Mouse (Mus musculus) MEL (cell line): ENCODE measurements around the gene Cbx3. TPM values are rescaled to one million over a fixed set of nuclear protein-coding genes. Genes with fewer than 3 reads are reported as not detected.

Experiments used
- DNase-seq: peaks from one replicate; pipeline ENCODE4 v3.0.0; 2011; ENCODE audit warnings: low read depth, low spot score
- H3K27ac ChIP-seq: 2 replicates; pipeline ENCODE4 v1.5.1; 2012; ENCODE audit warnings: low read depth, mild to moderate bottlenecking, control low read depth, low read length, moderate library complexity; ENCODE audit not compliant: control insufficient read depth
- H3K27me3 ChIP-seq, 2 experiments: fragments of 150-350 bp in 1 of 2; sonication (generic) in 1 of 2; 2 replicates each; pipeline ENCODE4 v1.6.1; 2012; ENCODE audit warnings: low read length in 2 of 2, mild to moderate bottlenecking in 2 of 2, improper control_type of control experiment in 1 of 2, moderate library complexity in 1 of 2; ENCODE audit not compliant: insufficient read depth in 2 of 2, control insufficient read depth in 1 of 2
- H3K36me3 ChIP-seq, 2 experiments: 2 replicates each; pipeline ENCODE4 v1.6.1; 2012 to 2014; ENCODE audit warnings: low read length in 2 of 2, improper control_type of control experiment in 1 of 2, inconsistent platforms in 1 of 2, mild to moderate bottlenecking in 1 of 2; ENCODE audit not compliant: insufficient read depth in 2 of 2, control insufficient read depth in 1 of 2
- H3K4me1 ChIP-seq, 2 experiments: fragments of 150-350 bp in 1 of 2; sonication (generic) in 1 of 2; 2 replicates each; pipeline ENCODE4 v1.6.1; 2012; ENCODE audit warnings: low read length in 2 of 2, improper control_type of control experiment in 1 of 2, mild to moderate bottlenecking in 1 of 2; ENCODE audit not compliant: insufficient read depth in 2 of 2, control insufficient read depth in 1 of 2
- H3K4me3 ChIP-seq, 2 experiments: fragments of 150-350 bp in 1 of 2; sonication (generic) in 1 of 2; 2 replicates each; pipeline ENCODE4 v1.5.1; 2012; ENCODE audit warnings: low read depth in 2 of 2, low read length in 2 of 2, mild to moderate bottlenecking in 2 of 2, moderate library complexity in 2 of 2, control low read depth in 1 of 2, improper control_type of control experiment in 1 of 2; ENCODE audit not compliant: control insufficient read depth in 1 of 2, insufficient read depth in 1 of 2
- H3K79me2 ChIP-seq: 2 replicates; pipeline ENCODE4 v1.6.1; 2012; ENCODE audit warnings: mild to moderate bottlenecking, low read length, moderate library complexity; ENCODE audit not compliant: control insufficient read depth, poor library complexity, insufficient read depth
- H3K9ac ChIP-seq: 2 replicates; pipeline ENCODE4 v1.6.1; 2012; ENCODE audit warnings: low read depth, mild to moderate bottlenecking, control low read depth, low read length, moderate library complexity; ENCODE audit not compliant: control insufficient read depth, poor library complexity, severe bottlenecking
- H3K9me3 ChIP-seq: fragments of 150-350 bp; sonication (generic); replicated peaks from 2 replicates; pipeline ENCODE4 v1.6.1; 2012; ENCODE audit warnings: mild to moderate bottlenecking, low read length, improper control_type of control experiment, moderate library complexity; ENCODE audit not compliant: insufficient read depth
- CHD1 ChIP-seq: IDR thresholded peaks from 2 replicates; pipeline ENCODE4 v1.6.1; 2012; ENCODE audit warnings: low read depth, mild to moderate bottlenecking, inconsistent platforms, low read length, improper control_type of control experiment
- CHD2 ChIP-seq: IDR thresholded peaks from 2 replicates; pipeline ENCODE4 v1.6.1; 2011; ENCODE audit warnings: low read length, improper control_type of control experiment
- E2F4 ChIP-seq: IDR thresholded peaks from 2 replicates; pipeline ENCODE4 v1.6.1; 2011; ENCODE audit warnings: low read depth, low read length, improper control_type of control experiment, borderline replicate concordance
- EP300 ChIP-seq, 2 experiments: IDR thresholded peaks; 2 replicates each; pipeline ENCODE4 v1.6.1; 2011; ENCODE audit warnings: improper control_type of control experiment in 2 of 2, low read length in 2 of 2, low read depth in 1 of 2, mild to moderate bottlenecking in 1 of 2
- GABPA ChIP-seq: IDR thresholded peaks from 2 replicates; pipeline ENCODE4 v1.6.1; 2012; ENCODE audit warnings: low read depth, mild to moderate bottlenecking, inconsistent platforms, low read length, improper control_type of control experiment, moderate library complexity
- GATA1 ChIP-seq: IDR thresholded peaks from 2 replicates; pipeline ENCODE4 v1.6.1; 2011; ENCODE audit warnings: low read depth, low read length, improper control_type of control experiment
- HCFC1 ChIP-seq: IDR thresholded peaks from 2 replicates; pipeline ENCODE4 v1.6.1; 2012; ENCODE audit warnings: low read depth, mild to moderate bottlenecking, inconsistent platforms, low read length, improper control_type of control experiment, moderate library complexity
- KAT2A ChIP-seq: conservative IDR thresholded peaks from 2 replicates; pipeline ENCODE4 v1.6.1; 2012; ENCODE audit warnings: low read depth, low read length, improper control_type of control experiment, inconsistent platforms
- MAX ChIP-seq: IDR thresholded peaks from 2 replicates; pipeline ENCODE4 v1.6.1; 2011; ENCODE audit warnings: low read length, improper control_type of control experiment
- MAZ ChIP-seq: IDR thresholded peaks from 2 replicates; pipeline ENCODE4 v1.6.1; 2012; ENCODE audit warnings: low read depth, mild to moderate bottlenecking, inconsistent platforms, low read length, improper control_type of control experiment
- MEF2A ChIP-seq: IDR thresholded peaks from 2 replicates; pipeline ENCODE4 v1.6.1; 2014; ENCODE audit warnings: low read depth, mild to moderate bottlenecking, inconsistent platforms, low read length, improper control_type of control experiment; ENCODE audit not compliant: poor library complexity, insufficient replicate concordance, severe bottlenecking; ENCODE audit errors: extremely low read depth
- MXI1 ChIP-seq: IDR thresholded peaks from 2 replicates; pipeline ENCODE4 v1.6.1; 2011; ENCODE audit warnings: mild to moderate bottlenecking, low read depth, low read length, improper control_type of control experiment
- MYB ChIP-seq: IDR thresholded peaks from 2 replicates; pipeline ENCODE4 v1.6.1; 2011; ENCODE audit warnings: mild to moderate bottlenecking, low read depth, low read length, improper control_type of control experiment
- MYC ChIP-seq: IDR thresholded peaks from 2 replicates; pipeline ENCODE4 v1.6.1; 2011; ENCODE audit warnings: low read depth, mild to moderate bottlenecking, low read length, improper control_type of control experiment, moderate library complexity
- POLR2A ChIP-seq, 2 experiments: IDR thresholded peaks; 2 replicates each; pipeline ENCODE4 v1.6.1; 2011 to 2012; ENCODE audit warnings: low read length in 2 of 2, mild to moderate bottlenecking in 2 of 2, control low read depth in 1 of 2, improper control_type of control experiment in 1 of 2, low read depth in 1 of 2, moderate library complexity in 1 of 2; ENCODE audit not compliant: control insufficient read depth in 1 of 2, insufficient read depth in 1 of 2, poor library complexity in 1 of 2
- POLR2AphosphoS2 ChIP-seq: IDR thresholded peaks from 2 replicates; pipeline ENCODE4 v1.6.1; 2011; ENCODE audit warnings: low read length, improper control_type of control experiment
- POLR2AphosphoS5 ChIP-seq: IDR thresholded peaks from 2 replicates; pipeline ENCODE4 v1.6.1; 2012; ENCODE audit warnings: low read depth, borderline replicate concordance, mild to moderate bottlenecking, inconsistent platforms, low read length, moderate library complexity, mixed read lengths
- SMC3 ChIP-seq: IDR thresholded peaks from 2 replicates; pipeline ENCODE4 v1.6.1; 2011; ENCODE audit warnings: low read depth, low read length, improper control_type of control experiment
- TCF12 ChIP-seq: IDR thresholded peaks from 2 replicates; pipeline ENCODE4 v1.6.1; 2014; ENCODE audit warnings: low read depth, mild to moderate bottlenecking, inconsistent platforms, low read length, improper control_type of control experiment, moderate library complexity
- UBTF ChIP-seq: IDR thresholded peaks from 2 replicates; pipeline ENCODE4 v1.6.1; 2012; ENCODE audit warnings: low read depth, mild to moderate bottlenecking, inconsistent platforms, low read length, improper control_type of control experiment, moderate library complexity, borderline replicate concordance; ENCODE audit not compliant: insufficient read depth
- ZC3H11A ChIP-seq: IDR thresholded peaks from 2 replicates; pipeline ENCODE4 v1.6.1; 2012; ENCODE audit warnings: low read depth, mild to moderate bottlenecking, inconsistent platforms, low read length, improper control_type of control experiment
- ZMIZ1 ChIP-seq: IDR thresholded peaks from 2 replicates; pipeline ENCODE4 v1.6.1; 2012; ENCODE audit warnings: low read depth, mild to moderate bottlenecking, inconsistent platforms, low read length, improper control_type of control experiment, moderate library complexity
- ZNF384 ChIP-seq: IDR thresholded peaks from 2 replicates; pipeline ENCODE4 v1.6.1; 2012; ENCODE audit warnings: low read depth, mild to moderate bottlenecking, inconsistent platforms, low read length, improper control_type of control experiment
- polyA plus RNA-seq, 2 experiments: library from polyadenylated mRNA; stranded (reverse) in 1 of 2; unstranded in 1 of 2; fragments of >175 nt in 1 of 2; fragments of >200 nt in 1 of 2; gene quantifications; 2 replicates each; pipeline versions ENCODE4 v1.2.1 to v1.2.4; 2012; ENCODE audit warnings: low replicate concordance in 2 of 2, low read depth in 1 of 2; ENCODE audit not compliant: insufficient read length in 2 of 2, insufficient read depth in 1 of 2, missing spikeins in 1 of 2
- total RNA-seq: library from RNA; depleted of rRNA; stranded (reverse); fragments of 300-350 nt; gene quantifications from 2 replicates; pipeline ENCODE4 v1.2.3, GENCODE M21; 2012

Cbx3 gene
- total and polyA plus RNA-seq, 3 experiments = 177 to 250 TPM; not detected in 1

DNA sequence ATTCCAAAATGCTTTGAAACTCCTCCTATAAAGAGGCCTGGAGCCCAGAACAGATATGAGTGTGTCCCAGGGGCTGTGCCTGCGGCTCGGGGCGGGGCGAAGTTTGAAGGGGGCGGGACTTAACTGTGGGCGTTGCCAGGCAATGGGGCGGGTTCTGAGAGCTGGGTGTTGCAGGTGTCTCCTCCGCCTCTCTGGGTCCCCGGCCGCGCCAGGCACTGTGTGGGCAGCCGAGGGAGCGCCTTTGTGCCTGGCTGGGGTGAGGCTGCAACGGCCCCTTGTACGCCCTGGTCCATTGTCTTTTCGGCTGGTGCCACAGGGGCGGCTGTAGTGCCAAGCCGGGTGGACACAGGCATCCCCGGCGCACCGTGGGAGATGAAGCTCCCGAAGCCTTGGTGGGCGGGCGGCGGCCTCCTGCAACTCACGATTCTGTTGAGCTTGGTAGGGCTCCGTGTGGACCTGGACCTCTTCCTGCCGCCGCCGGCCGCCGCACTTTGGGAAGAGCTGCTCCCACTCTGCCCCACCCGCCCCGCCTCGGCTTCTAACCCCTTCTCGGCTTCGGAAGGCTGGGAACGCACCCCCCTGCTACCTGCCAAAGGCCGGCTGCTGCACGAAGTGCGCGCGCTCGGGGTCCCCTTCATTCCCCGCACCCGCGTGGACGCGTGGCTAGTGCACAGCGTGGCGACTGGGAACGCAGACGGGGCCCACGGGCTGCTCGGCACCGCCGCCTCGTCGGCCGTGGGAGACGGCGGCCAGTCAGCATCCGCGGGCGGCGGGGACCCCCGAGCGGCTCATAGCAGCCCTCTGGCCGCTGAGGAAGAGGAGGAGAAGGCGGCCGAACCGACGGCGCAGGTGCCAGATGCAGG, 37.4 kb upstream of the Cbx3 start, which contains the start of gene Nfe2l3 (continued):
- TF ChIP-seq TCF12 = no peak
- TF ChIP-seq POLR2AphosphoS5 = no peak
- no peak for TF ChIP-seq GABPA

DNA sequence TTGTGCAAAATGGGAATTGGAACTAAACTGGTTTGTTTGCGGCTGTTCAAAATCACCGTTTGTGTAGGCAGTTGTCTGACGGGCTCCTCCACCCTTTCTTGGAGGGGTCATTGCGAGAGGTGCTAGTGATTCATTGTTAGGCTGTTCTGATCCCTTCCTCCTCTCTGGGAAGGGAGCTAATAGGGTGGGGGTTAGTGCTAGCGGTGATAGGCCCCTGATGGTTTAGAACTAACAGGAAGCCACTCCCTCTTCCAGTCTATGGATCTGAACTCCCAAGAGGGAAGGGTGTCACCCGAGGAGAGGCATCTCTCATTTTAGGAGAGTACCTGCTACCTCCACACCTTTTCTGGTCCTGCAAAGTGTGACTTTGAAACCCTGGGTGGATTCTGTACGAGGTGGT, 35.9 kb upstream of the Cbx3 start:
- Histone ChIP-seq H3K9ac (no peak overlapping the region), H3K4me1 (no peaks in the 10 kb centered on the region; a peak in 2 of 4 replicates), H3K79me2 (no peaks in the 10 kb centered on the region), H3K27ac (no peak overlapping the region), H3K9me3 (no peaks in the 10 kb centered on the region), H3K36me3 (no peaks in the 10 kb centered on the region), H3K27me3 (peaks cover 5 to 7% of the 10 kb centered on the region in 2 experiments), H3K4me3 (no peak overlapping the region)
- no peak for DNase-seq
- TF ChIP-seq POLR2A (IDR thresholded peaks at IDR 0.05; ENCODE audit: control insufficient read depth in 1 of 2, insufficient read depth in 1 of 2, low read depth in 1 of 2, low read length in 2 of 2, poor library complexity in 1 of 2) (no peak), MXI1 (no peak), POLR2AphosphoS2 (no peak), MAX (no peak), SMC3 (no peak), GABPA (no peak), MEF2A (no peak), UBTF (no peak), ZMIZ1 (no peak)

DNA sequence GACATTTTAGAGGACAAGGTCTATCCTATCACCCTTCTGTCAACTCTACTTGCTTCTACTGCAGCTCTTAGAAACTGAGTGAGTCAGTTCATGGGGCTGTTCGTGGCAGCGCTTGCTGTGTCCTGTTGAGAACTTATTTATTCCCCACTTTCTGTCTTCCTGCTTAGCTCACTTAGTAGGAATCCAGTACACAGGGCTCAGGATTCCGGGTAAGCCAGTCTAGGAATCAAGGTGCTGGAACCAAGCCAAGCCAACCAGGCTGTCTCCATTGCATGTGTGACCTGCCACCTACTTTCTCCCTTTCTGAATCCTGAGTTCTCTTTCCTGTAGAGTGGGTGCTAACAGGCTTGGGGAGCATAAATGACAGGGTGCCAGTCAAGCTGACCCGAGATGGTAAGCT, 32.5 kb upstream of the Cbx3 start:
- peaks cover 5 to 7% of the 10 kb centered on the region in 2 experiments for H3K27me3 ChIP-seq

More for the DNA sequence above, 32.5 kb upstream of the Cbx3 start:
- Histone ChIP-seq H3K27ac (no peak overlapping the region), H3K9ac (no peak overlapping the region), H3K9me3 (no peaks in the 10 kb centered on the region), H3K79me2 (no peaks in the 10 kb centered on the region), H3K4me1 (peaks cover 0 to 3% of the 10 kb centered on the region in 2 experiments; a peak in 1 of 4 replicates), H3K4me3 (no peak overlapping the region), H3K36me3 (no peaks in the 10 kb centered on the region)
- no peak for TF ChIP-seq EP300 (IDR thresholded peaks at IDR 0.05; ENCODE audit: low read depth in 1 of 2, low read length in 2 of 2)
- no peak for TF ChIP-seq CHD1
- TF ChIP-seq UBTF = no peak
- no peak for TF ChIP-seq MXI1
- TF ChIP-seq MAZ = no peak
- TF ChIP-seq KAT2A = no peak
- no peak for TF ChIP-seq MYB
- no peak for TF ChIP-seq HCFC1
- no peak for TF ChIP-seq MYC
- no peak for TF ChIP-seq CHD2
- TF ChIP-seq GABPA = no peak
- TF ChIP-seq ZMIZ1 = no peak
- TF ChIP-seq ZNF384 = no peak
- TF ChIP-seq ZC3H11A = no peak
- no peak for TF ChIP-seq GATA1
- no peak for TF ChIP-seq E2F4
- DNase-seq = no peak
